Mouse (Mus musculus) layer of hippocampus, adult 8-10 months (tissue): ENCODE data around the gene Lmnb2. TPM values are rescaled to one million over a fixed set of nuclear protein-coding genes. Genes with fewer than 3 reads are reported as not detected.
A peak's percentile ranks its signal among the peaks of the same experiment; 100 is the strongest.

Experiments
- DNase-seq, 2 experiments: peaks; one replicate each; pipeline ENCODE4 v3.0.0; 2022; ENCODE audit warnings: low spot score in 2 of 2
- total RNA-seq, 4 experiments: library from RNA; stranded (reverse); gene quantifications; 2 replicates each; pipeline ENCODE4 v1.2.4; 2022

Lmnb2 gene
- total RNA-seq, 4 experiments from 2014 or later = 17.2 to 22.9 (median 19.9) TPM

DNA sequence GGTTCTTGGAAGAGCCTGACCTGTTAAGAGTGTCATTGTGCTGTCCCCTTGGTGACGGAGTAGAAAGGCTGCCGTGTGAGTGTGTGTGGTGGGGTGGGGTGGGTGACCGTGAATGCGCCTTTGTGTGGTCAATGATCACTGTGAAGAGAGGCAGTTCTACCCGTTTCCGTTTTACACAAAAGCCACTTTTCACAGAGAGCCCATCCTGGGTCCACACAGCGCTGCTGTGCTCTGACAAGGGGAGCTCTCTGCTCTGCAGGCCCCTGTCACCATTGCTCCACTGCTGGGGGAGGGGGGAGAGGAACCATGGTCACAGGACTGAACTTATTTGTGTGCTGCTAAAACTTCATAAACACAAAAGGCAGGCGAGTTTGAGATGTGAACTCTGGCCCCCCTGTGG lies 60.7 kb downstream of the Lmnb2 start:
- DNase-seq = peak in 1 of 2 experiments; percentile 58

DNA sequence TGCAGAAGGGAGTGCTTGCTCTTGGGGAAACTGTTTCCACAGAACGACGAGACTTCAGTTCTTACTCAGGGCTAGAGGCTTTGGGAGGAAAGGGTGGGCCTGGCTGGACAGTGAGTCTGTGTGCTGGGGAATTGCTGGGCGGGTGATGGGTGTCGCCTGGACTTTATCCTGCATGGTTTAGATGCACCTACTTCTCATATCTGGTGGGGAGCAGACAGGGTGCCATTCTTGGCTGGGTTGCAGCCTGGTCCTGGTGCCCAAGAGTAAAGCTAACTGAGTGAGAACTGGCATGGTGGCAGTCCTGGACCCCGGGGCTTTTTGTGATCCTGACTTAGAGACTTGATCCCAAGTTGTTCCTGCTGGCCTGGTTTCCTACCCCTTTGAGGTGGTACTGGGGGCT lies 61.1 kb downstream of the Lmnb2 start:
- DNase-seq = no peak

DNA sequence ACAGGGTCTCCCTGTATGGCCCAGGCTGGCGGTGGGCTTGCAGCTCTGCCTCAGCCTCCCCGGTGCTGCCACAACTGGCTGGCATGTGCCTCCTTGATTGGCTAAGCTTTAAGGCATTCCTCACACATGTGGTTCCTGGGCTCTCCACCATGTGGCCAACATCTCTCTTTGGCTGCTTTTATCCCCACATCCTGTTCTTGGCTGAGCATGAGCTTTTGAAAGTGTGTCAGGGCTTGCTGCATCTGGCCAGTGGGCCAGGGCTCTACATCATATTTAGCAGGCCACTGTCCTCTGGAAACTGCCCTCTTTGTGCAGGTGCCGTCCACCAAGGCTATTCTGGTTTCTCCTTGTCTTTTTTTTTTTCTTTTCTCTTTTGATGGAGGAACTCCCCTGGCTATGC lies 61.8 kb downstream of the Lmnb2 start:
- DNase-seq = no peak

DNA sequence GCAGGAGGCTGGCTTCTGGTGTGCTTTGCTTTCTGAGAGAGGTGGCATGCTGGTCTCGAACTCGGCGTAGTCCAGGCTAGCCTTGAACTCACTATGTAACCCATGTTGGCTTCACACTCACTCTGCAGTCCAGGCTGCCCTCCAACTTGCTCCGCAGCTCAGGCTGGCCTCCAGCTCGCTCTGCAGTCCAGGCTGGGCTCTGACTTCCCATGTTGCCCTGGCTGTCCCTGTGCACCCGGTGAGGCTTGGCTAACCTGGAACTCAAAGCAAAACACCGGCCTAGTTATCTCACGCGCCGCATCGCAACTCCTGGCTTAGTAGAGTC lies 62.3 kb downstream of the Lmnb2 start:
- no peak for DNase-seq

DNA sequence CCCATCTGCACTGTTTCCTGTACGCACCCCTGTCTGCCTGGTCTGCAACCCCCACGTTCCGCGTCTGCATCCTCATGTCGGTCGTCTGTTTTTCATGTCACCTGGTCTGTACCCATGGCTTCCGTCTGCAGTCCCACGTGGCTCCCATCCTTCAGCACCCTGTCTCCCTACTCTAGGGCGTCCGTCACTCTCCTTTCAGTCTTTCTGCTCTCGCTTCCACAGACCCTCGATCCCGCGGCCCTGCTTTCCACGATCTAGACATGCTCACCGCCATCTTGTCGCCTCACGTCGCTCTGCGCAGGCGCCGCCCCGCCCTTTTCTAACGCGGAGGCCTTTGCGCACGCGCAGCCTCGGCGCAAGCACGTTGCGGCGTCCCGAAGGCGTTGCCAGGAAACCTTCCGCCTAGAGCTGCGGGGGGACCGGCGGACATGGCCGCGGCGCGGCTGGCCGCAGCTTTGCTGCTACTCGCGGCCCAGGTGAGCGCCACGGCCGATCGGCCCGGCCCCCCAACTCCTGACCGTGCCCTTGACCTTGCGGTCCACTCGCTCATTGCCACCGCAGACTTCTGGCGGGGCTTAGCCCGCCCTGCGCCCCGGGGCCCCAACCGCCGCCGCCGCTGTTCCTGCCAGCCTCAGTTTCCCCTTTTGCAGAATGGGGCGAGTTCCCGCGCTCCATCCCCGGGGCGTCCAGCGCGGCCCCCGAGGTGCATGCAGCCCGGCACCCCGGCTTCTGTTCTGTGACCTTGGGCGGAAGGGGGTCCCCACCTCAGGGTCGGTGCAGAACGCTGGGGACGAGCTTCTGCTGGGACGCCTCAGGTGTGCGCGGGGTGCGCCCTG lies 62.9 kb downstream of the Lmnb2 start, which contains the start of the genes Lsm7 and Sppl2b:
Gene Lsm7 (minus strand): TSS at position 297 of the 836 bp plus-strand sequence.
Gene Sppl2b (plus strand): TSS at position 363 of the 836 bp plus-strand sequence.
- DNase-seq = peak; percentile 90 to 97

Other genes starting within 250 kb of the Lmnb2 start
- gene Mknk2, start 240.1 kb downstream of the Lmnb2 start, total RNA-seq = 10 to 100 TPM; 41.9 to 50.0 (median 45.1) TPM
- 10 to 100 TPM; 13.8 to 18.0 (median 15.0) TPM for gene Mob3a, start 216.3 kb downstream of the Lmnb2 start, total RNA-seq
- gene Izumo4, start 216.1 kb downstream of the Lmnb2 start, total RNA-seq = 10 to 100 TPM; 56.6 to 73.2 (median 69.8) TPM
- 100 to 1,000 TPM; 136 to 163 (median 147) TPM for gene Ap3d1, start 176.0 kb downstream of the Lmnb2 start, total RNA-seq
- 10 to 100 TPM; 43.7 to 56.4 (median 51.3) TPM for gene Dot1l, start 163.0 kb downstream of the Lmnb2 start, total RNA-seq
- gene Sf3a2, start 120.0 kb downstream of the Lmnb2 start, total RNA-seq = 10 to 100 TPM; 43.3 to 60.0 (median 50.2) TPM
- 10 to 100 TPM; 61.4 to 75.8 (median 70.7) TPM for gene Plekhj1, start 119.6 kb downstream of the Lmnb2 start, total RNA-seq
- gene Amh, start 113.0 kb downstream of the Lmnb2 start, total RNA-seq = 1 to 10 TPM; 2.4 to 4.0 (median 3.0) TPM
- gene Jsrp1, start 104.7 kb downstream of the Lmnb2 start, total RNA-seq = 1 to 10 TPM in 3 of 4 experiments, under 1 TPM in 1; 0.91 to 4.7 (median 2.7) TPM
- 100 to 1,000 TPM; 475 to 520 (median 506) TPM for gene Oaz1, start 91.6 kb downstream of the Lmnb2 start, total RNA-seq
- 10 to 100 TPM; 33.4 to 44.0 (median 40.3) TPM for gene Lingo3, start 74.2 kb downstream of the Lmnb2 start, total RNA-seq
- 10 to 100 TPM; 42.1 to 61.3 (median 57.5) TPM for gene Lsm7, start 63.0 kb downstream of the Lmnb2 start, total RNA-seq
- gene Sppl2b, start 63.0 kb downstream of the Lmnb2 start, total RNA-seq = 10 to 100 TPM; 53.9 to 68.2 (median 59.3) TPM
- gene Tmprss9, start 46.4 kb downstream of the Lmnb2 start, total RNA-seq = under 1 TPM; 0.35 to 0.66 (median 0.46) TPM
- 100 to 1,000 TPM; 112 to 139 (median 124) TPM for gene Timm13, start 17.3 kb downstream of the Lmnb2 start, total RNA-seq
- gene Gadd45b, start 11.8 kb upstream of the Lmnb2 start, total RNA-seq = 10 to 100 TPM; 17.4 to 22.9 (median 20.2) TPM
- gene Gng7, start 96.7 kb upstream of the Lmnb2 start, total RNA-seq = 100 to 1,000 TPM; 130 to 139 (median 135) TPM
- 10 to 100 TPM; 88.3 to 96.9 (median 90.2) TPM for gene Diras1, start 107.4 kb upstream of the Lmnb2 start, total RNA-seq
- gene Slc39a3, start 119.2 kb upstream of the Lmnb2 start, total RNA-seq = 10 to 100 TPM; 55.5 to 60.8 (median 60.0) TPM
- gene Sgta, start 141.9 kb upstream of the Lmnb2 start, total RNA-seq = 100 to 1,000 TPM; 165 to 175 (median 172) TPM
- gene Thop1, start 151.8 kb upstream of the Lmnb2 start, total RNA-seq = 10 to 100 TPM; 44.5 to 55.0 (median 46.5) TPM
- under 1 TPM; 0.19 to 0.80 (median 0.68) TPM for gene Creb3l3, start 180.6 kb upstream of the Lmnb2 start, total RNA-seq
- 100 to 1,000 TPM; 131 to 151 (median 135) TPM for gene Map2k2, start 187.7 kb upstream of the Lmnb2 start, total RNA-seq
- gene Zbtb7a, start 217.0 kb upstream of the Lmnb2 start, total RNA-seq = 100 to 1,000 TPM in 3 of 4 experiments, 10 to 100 TPM in 1; 94.8 to 118 (median 103) TPM
- gene Pias4, start 249.7 kb upstream of the Lmnb2 start, total RNA-seq = 10 to 100 TPM; 27.0 to 35.1 (median 31.7) TPM